Mouse (Mus musculus) kidney, adult 11 months (tissue): ENCODE results near the gene Plcb1.
A peak's percentile ranks its signal among the peaks of the same experiment; 100 is the strongest.

Experiments
- DNase-seq: peaks from one replicate; pipeline ENCODE4 v3.0.0; 2022

Gene Plcb1

GRCm38 (mm10) chr2:134838888-134839287 lies 53.0 kb downstream of the Plcb1 start:
- no peak for DNase-seq

GRCm38 (mm10) chr2:134842883-134843282 lies 57.0 kb downstream of the Plcb1 start:
- DNase-seq, result no peak

- peak; percentile 36 for DNase-seq
Observed at GRCm38 (mm10) chr2:134844391-134845238, 58.7 kb downstream of the Plcb1 start.

- DNase-seq, result peak; percentile 64
Observed at GRCm38 (mm10) chr2:134845239-134845738, 59.4 kb downstream of the Plcb1 start.

GRCm38 (mm10) chr2:134846555-134846954 lies 60.7 kb downstream of the Plcb1 start:
- DNase-seq, result no peak

- DNase-seq, result no peak
Observed at GRCm38 (mm10) chr2:134851189-134852171, 65.6 kb downstream of the Plcb1 start.

- DNase-seq, result no peak
Observed at GRCm38 (mm10) chr2:134856239-134856638, 70.4 kb downstream of the Plcb1 start.

GRCm38 (mm10) chr2:134856691-134857090 lies 70.8 kb downstream of the Plcb1 start:
- peak; percentile 37 for DNase-seq

- peak; percentile 87 for DNase-seq
Observed at GRCm38 (mm10) chr2:134864985-134865645, 79.2 kb downstream of the Plcb1 start.

- DNase-seq, result no peak
Observed at GRCm38 (mm10) chr2:134867381-134867780, 81.5 kb downstream of the Plcb1 start.

- no peak for DNase-seq
Observed at GRCm38 (mm10) chr2:134871692-134872489, 86.0 kb downstream of the Plcb1 start.

- DNase-seq, result no peak
Observed at GRCm38 (mm10) chr2:134872490-134872781, 86.6 kb downstream of the Plcb1 start.

- no peak for DNase-seq
Observed at GRCm38 (mm10) chr2:134877148-134877547, 91.3 kb downstream of the Plcb1 start.

GRCm38 (mm10) chr2:134891207-134891606 lies 105.3 kb downstream of the Plcb1 start:
- no peak for DNase-seq

GRCm38 (mm10) chr2:134894776-134895175 lies 108.9 kb downstream of the Plcb1 start:
- no peak for DNase-seq

GRCm38 (mm10) chr2:134896196-134896595 lies 110.3 kb downstream of the Plcb1 start:
- DNase-seq, result no peak

- no peak for DNase-seq
Observed at GRCm38 (mm10) chr2:134897083-134897482, 111.2 kb downstream of the Plcb1 start.

- DNase-seq, result no peak
Observed at GRCm38 (mm10) chr2:134901521-134901920, 115.7 kb downstream of the Plcb1 start.

GRCm38 (mm10) chr2:134910882-134911281 lies 125.0 kb downstream of the Plcb1 start:
- DNase-seq, result no peak

GRCm38 (mm10) chr2:134911360-134911759 lies 125.5 kb downstream of the Plcb1 start:
- no peak for DNase-seq

- DNase-seq, result no peak
Observed at GRCm38 (mm10) chr2:134912616-134913015, 126.7 kb downstream of the Plcb1 start.

GRCm38 (mm10) chr2:134913542-134913941 lies 127.7 kb downstream of the Plcb1 start:
- peak; percentile 37 for DNase-seq
